Mouse (Mus musculus): Measurements from ENCODE around the gene Galnt17. TPM values are rescaled to one million over a fixed set of nuclear protein-coding genes. Genes with fewer than 3 reads are reported as not detected.
A peak's percentile ranks its signal among the peaks of the same experiment; 100 is the strongest.

Galnt17 gene
- 1 to 10 TPM; 3.4 to 3.6 TPM for total RNA-seq (2021)

GRCm38 (mm10) chr5:131308397-131308796 is at the start of gene Galnt17:
Gene Galnt17, minus strand, starts transcription at chr5:131308497.
- intact Hi-C loops (cut with DNase I) = loop anchor here (5.0 to 10.0 kb wide), 2 partner anchors 116 to 151 kb away; no protein-coding TSS in a partner anchor
- no peak for DNase-seq (ENCODE audit: low spot score)

DNA sequence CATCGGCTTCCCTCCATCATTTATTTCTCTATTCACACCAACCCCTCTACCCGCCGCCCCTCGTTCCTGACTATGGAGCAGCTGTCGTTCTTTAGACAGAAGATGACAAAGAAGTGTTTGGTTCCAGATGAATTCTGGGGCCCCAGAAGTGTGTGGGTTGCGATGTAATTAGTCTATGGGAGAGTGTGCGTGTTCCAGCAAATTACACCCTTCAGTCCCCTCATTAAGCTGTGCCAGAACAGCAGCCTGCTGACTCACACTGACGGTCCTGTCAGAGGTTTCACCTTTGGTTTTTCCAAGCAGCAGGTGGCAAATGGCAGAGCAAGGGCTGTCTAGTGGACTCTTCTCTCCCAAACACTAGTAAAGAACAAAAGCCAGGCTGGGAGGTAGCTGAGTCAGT is 26.2 kb upstream of the Galnt17 start:
- intact Hi-C loops (cut with DNase I) = no loop called here
- no peak for DNase-seq (ENCODE audit: low spot score)

- intact Hi-C loops (cut with DNase I) = no loop called here
- DNase-seq (ENCODE audit: low spot score) = no peak
Observed at GRCm38 (mm10) chr5:131321286-131321685, 13.0 kb upstream of the Galnt17 start.

GRCm38 (mm10) chr5:131319605-131320004 is 11.3 kb upstream of the Galnt17 start:
- no peak for DNase-seq (ENCODE audit: low spot score)
- intact Hi-C loops (cut with DNase I) = no loop called here

- intact Hi-C loops (cut with DNase I) = no loop called here
- no peak for DNase-seq (ENCODE audit: low spot score)
Observed at GRCm38 (mm10) chr5:131319141-131319540, 10.8 kb upstream of the Galnt17 start.

- DNase-seq (ENCODE audit: low spot score) = no peak
- intact Hi-C loops (cut with DNase I) = no loop called here
Observed at GRCm38 (mm10) chr5:131315016-131315415, 6.7 kb upstream of the Galnt17 start.

DNA sequence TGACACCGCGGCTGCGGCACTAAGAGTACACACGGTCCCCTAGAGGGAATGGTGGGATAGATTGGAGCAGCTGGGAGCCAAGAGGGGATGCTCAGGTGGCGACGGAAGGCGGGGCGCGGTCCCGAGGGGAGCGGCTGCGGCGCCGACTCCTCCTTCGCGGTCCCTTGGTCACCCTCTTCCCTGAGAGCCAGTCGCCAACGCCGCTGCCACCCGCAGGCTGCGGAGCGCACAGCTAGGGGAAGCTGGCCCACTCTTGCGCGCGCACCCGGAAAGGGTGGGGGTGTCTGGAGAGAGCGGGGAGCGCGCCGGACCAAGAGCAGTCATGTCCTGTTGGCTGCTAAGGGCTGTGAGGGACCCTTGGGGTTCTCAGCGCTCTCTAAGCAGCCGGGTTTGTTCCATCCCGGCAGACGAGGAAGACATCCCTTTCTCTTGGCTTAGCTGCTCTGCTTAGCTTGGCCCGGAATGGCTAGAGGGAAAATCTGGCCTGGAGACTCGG is 593 bp downstream of the Galnt17 start:
- peak; percentile 68 for DNase-seq (ENCODE audit: low spot score)
- intact Hi-C loops (cut with DNase I) = loop anchor here (5.0 to 10.0 kb wide), 2 partner anchors 117 to 150 kb away; no protein-coding TSS in a partner anchor

DNA sequence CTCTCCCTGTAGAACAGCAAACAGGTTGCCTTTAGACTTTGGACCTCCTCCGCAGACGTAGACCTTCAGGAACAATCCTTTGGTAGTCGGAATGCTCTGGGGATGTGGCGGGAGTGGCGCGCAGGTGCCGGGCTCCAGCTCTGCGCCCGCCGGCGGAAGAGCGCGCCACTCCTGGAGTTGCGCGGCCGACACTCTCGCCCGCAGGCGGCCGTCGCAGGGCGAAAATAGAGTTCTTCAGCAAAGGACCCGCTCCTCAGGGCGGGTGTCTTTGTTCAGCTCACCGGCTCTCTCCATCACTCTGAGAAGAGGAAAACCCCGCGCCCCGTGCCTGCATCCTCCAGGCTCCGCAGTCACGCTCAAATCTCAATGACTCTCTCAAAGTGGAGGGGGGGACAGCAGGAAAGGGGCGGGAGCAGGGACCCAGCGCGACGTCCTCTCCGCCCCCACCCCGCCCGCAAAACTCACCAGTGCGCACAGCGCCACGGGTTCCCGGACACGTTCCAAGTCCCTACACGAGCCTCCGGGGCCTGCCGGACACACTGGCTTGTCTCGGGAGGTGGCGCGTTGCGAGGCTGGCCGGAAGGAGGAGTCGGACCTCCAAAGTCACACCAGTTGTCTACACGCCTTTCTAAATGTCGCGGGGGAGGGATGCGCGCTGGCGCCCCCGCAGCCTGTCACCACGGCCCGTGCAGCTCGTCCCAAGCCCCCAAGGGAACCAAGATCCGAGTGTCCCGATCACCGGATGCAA is 1.2 kb downstream of the Galnt17 start:
- DNase-seq (ENCODE audit: low spot score) = peak; percentile 27
- intact Hi-C loops (cut with DNase I) = loop anchor here (5.0 to 10.0 kb wide), 2 partner anchors 118 to 150 kb away; no protein-coding TSS in a partner anchor

- DNase-seq (ENCODE audit: low spot score) = no peak
- intact Hi-C loops (cut with DNase I) = loop anchor here (5.0 to 10.0 kb wide), 2 partner anchors 118 to 149 kb away; no protein-coding TSS in a partner anchor
Observed at GRCm38 (mm10) chr5:131306321-131306907, 1.9 kb downstream of the Galnt17 start.

- no peak for DNase-seq (ENCODE audit: low spot score)
- intact Hi-C loops (cut with DNase I) = loop anchor here (5.0 to 10.0 kb wide), 2 partner anchors 120 to 148 kb away; no protein-coding TSS in a partner anchor
Observed at GRCm38 (mm10) chr5:131305223-131305622, 3.1 kb downstream of the Galnt17 start.

DNA sequence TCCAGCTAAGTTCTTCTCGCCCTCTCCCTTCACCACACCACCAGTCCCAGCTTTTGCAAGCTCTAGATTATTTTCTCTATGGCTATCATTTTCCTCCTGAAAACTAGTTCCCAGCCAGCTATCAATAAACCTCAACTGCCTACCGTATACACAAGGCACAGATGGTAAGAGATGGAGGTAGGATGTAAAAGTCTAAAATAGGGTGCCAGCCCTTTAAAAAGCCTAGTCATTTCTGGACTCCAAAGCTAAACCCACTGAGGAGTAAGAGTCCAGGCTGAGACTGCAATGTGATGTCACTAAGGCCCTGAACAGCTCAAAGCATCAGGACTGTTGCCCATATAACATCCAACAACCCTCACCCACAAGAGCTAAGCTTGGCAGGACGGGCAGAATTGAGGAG is 6.8 kb downstream of the Galnt17 start:
- intact Hi-C loops (cut with DNase I) = loop anchor here (10.0 kb wide), 1 partner anchor 123 kb away; no protein-coding TSS in a partner anchor

GRCm38 (mm10) chr5:131293726-131294449 is 14.4 kb downstream of the Galnt17 start:
- intact Hi-C loops (cut with DNase I) = no loop called here
- no peak for DNase-seq (ENCODE audit: low spot score)

More for the DNA sequence above, 6.8 kb downstream of the Galnt17 start:
- no peak for DNase-seq (ENCODE audit: low spot score)

- no peak for DNase-seq (ENCODE audit: low spot score)
- intact Hi-C loops (cut with DNase I) = no loop called here
Observed at GRCm38 (mm10) chr5:131287091-131287490, 21.2 kb downstream of the Galnt17 start.

GRCm38 (mm10) chr5:131286680-131287079 is 21.6 kb downstream of the Galnt17 start:
- intact Hi-C loops (cut with DNase I) = no loop called here
- DNase-seq (ENCODE audit: low spot score) = no peak

DNA sequence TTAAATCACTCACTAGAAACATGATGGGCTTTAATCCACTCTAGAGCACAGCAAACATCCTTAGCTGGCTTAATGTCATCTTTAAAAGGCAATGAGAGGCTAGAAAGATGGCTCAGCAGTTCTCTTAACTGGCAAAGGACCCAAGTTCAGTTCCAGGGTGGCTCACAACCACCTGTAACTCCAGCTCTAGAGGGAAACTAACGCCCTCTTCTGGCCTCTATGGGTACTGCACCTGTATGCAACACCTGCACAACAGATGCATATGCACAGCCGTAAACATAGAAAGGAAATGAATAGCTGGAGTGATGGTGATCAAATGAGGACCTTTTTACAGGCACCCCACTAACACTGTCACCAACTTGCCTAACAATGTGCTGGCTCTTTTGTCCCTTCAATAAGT is 27.9 kb downstream of the Galnt17 start:
- intact Hi-C loops (cut with DNase I) = no loop called here
- DNase-seq (ENCODE audit: low spot score) = no peak

DNA sequence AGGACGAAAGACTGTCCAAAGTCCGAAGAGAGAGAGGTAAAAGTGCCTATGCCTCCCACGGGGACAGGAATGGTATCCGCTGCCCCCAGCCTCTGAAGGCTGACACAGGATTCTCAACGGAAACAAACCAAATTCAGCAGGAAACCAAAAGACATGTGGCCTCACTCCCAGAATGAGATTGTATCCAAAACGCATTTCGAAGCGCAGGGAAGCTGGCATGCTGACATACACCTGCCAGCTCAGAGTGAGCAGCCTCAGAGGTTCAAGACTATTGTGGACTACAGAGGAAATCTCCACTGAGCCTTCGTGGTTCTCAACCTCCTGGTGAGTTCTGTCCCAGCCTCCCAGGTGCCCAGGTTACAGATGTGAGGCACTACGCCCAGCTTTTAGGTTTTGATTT is 29.0 kb downstream of the Galnt17 start:
- DNase-seq (ENCODE audit: low spot score) = no peak

DNA sequence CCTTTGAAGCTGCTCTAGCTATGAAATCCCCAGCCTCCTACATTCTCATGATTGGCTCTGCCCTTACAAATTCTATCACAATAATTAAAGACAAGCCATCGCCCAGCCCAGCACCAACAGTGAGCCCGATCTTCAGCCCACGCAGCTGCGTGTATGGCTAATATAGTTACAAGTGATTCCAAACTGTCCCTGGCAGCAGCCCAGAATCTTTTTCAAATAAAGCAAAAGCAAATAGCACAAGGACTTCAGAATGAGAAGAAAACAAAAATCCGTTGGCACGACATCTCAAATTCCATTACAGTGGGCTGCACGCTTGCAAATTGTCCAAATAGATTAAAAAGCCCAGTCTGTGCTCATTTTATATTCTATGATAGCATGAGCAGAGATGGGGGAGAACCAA is 31.1 kb downstream of the Galnt17 start:
- DNase-seq (ENCODE audit: low spot score) = no peak
- intact Hi-C loops (cut with DNase I) = no loop called here

More for the DNA sequence above, 29.0 kb downstream of the Galnt17 start:
- intact Hi-C loops (cut with DNase I) = no loop called here

DNA sequence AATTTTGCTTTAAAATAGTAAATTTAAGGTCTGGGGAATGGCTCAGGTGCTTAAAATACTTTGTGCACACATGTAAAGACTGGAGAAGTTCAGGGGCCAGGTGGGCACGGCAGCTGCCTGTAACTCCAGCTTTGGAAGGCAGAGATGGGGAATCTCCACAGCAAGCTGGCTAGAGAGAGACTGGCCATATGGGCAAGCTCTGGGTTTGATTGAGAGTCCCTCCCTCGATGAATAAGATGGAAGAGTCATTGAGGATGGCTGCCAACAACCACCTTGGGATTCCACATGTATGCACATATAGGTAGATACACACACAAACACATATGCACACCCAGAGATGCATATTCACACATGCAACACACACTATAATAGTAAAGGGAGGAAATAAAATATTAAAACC is 42.0 kb downstream of the Galnt17 start:
- DNase-seq (ENCODE audit: low spot score) = no peak
- intact Hi-C loops (cut with DNase I) = no loop called here

DNA sequence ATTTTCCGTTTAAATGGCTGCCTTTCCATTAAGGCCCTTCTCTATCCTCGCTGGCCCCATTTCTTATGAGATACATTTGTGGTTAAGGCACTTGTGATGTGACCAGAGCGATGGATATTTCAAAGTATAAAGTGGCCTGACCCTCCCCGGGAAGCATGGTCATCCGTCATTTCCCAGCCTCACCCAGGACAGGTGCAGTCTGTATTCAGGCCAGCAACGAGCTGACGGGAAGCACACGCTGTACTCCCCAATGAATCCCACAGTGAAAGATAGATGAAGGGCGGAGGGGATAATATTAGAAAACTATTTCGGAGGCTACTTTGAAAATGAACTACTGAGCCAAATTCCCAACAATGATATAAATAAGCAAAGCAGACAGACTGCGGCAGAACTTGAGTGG is 44.2 kb downstream of the Galnt17 start:
- no peak for DNase-seq (ENCODE audit: low spot score)
- intact Hi-C loops (cut with DNase I) = no loop called here
